Mouse (Mus musculus) lung, postnatal 36 days (tissue): ENCODE data around the gene Cisd1.

ENCODE experiments used
- DNase-seq: peaks from one replicate; pipeline ENCODE4 v3.0.0; 2022; ENCODE audit warnings: mixed read lengths

Cisd1 gene

DNA sequence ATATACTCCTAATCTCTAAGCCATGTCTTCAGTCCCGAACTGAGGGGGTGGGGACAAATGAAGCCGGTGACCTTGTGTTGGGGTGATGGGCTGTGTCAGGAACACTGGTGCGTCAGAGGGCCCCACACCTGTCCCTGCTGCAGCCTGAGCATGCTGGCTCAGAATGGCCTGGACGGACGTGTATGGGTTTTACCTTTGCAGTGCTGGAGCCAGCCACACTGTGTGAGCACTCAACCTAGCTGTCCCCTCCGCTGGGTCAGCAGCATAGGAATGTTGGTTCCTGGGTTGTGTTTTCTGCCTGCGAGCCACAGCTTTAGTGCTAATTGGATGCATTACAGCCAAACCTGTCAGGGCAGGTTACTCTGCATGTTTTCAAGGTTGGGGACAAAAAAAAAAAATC lies 18.6 kb downstream of the Cisd1 start:
- no peak for DNase-seq

DNA sequence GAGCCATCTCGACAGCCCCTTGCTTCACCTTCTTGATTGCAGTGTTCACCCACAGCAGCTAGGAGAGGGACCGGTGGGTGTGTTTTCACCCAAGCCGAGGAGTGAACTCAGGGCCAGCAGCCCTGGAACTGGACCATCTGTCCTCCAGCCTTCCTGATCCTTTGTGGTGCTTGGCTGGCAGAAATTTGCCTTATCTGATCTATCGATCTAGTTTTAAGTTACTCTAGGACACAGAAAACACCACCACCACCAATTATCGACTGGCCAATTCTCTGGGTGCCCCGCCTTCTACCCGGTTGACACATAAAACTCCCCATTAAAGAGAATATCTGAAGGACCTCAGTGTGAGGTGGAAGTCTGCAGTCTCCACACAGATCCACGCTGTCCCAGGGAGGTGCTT lies 21.1 kb downstream of the Cisd1 start:
- no peak for DNase-seq

DNA sequence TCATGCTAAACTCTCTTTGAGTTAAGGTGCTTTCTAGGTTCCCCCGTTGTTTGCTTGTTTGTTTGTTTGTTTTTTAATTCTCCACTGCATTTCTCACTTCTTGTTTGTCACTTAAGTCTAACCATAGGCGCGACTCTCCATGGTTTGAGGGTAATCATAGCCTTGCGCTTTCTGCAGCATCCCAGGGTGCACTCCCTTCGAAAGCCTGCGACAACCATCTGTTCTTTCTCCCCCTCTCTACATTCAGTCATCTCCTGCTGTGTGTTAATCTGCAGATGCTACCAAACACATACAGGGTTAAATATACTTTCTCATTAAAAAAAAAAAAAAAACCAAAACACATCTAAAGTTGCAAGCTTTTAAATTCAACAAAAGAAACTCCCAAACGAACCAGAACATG lies 28.3 kb downstream of the Cisd1 start:
- DNase-seq = no peak

DNA sequence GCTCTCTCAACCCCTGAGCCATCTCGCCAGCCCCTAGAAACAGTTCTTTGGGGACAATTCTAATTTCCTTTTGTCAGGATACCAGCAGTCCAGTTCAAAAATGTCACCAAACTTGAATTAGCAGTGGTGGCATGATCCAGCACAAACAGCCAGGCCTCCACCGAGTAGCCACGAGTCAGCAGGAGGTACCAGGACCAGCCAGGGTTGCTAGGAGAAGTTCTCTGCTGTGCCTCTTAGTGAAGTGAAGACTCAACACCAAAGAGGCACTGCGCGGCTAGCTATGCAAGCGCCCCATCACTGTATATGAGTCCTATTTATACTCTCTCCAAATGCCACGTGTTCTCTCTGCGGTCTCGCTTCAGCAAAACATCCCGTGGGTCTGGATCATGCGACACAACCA lies 28.7 kb downstream of the Cisd1 start:
- DNase-seq = no peak

DNA sequence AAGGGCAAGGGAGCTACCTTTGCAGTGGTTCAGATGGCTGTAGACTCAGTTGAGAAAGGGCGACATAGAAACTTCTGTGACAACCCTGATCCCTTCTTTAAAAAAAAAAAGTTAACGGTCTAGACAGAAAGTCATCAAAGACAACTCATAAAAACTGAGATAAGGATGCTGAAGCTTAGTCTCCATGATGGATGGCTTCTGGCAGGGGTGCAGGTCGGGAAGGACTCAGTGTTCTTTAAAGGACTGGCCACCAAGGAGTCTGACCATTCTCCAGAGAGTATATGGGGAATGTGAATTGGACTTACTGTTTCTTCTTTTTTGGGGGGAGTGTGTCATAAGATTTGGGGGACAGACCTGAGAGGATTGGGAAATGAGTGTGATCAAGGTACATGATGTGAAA lies 30.2 kb downstream of the Cisd1 start:
- DNase-seq = no peak

DNA sequence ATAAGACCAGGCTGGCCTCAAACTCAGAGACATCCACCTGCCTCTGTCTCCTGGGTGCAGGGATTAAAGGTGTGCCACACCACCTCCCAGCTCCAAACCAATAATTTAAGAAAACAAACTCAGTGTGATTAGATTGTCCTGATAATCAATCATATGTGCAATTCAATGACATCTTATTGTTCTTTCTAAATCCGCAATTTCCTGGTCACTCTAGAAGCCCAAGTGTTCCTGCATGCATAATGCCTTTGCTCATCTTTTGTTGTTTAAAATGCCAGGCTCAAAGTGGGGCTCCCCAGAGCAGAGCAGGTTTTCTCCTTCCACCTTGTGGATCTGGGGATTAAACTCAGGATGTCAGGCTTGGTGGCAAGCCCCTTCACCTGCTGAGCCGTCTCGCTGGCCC lies 34.5 kb downstream of the Cisd1 start:
- DNase-seq = no peak

DNA sequence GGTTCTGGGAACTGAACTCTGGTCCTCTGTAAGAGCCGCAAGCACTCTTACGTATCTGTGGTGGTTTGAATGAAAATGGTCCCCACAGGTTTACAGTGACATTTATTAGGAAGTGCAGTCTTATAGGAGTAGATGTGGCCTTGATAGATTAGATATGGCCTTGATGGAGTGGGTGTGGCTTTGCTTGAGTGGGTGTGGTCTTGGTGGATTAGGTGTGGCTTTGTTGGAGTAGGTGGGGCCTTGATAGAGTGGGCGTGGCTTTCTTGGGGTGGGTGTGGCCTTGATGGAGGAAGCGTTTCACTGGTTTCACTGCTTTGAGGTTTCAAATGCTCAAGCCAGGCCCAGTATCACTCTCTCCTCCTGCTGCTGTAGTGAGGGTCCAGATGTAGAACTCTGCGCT lies 36.6 kb downstream of the Cisd1 start:
- DNase-seq = no peak

DNA sequence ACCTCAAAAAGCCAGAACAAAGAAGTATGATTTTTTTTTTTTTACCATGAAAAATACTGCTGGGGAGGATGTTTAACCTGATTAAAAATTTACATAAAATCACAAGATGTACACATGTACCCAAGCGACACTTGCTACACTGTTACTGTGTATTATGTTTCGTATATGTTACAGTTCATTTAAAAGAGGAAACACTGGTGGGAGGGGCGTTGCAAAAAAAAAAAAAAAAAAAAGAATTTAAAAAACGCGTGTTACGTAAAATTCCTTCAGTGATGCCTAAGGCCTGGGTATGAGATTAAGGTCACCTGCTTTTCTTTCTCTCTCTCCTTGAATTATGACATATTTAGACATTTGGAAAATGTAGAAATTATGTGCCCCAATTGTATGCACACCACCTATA lies 38.0 kb downstream of the Cisd1 start:
- no peak for DNase-seq

DNA sequence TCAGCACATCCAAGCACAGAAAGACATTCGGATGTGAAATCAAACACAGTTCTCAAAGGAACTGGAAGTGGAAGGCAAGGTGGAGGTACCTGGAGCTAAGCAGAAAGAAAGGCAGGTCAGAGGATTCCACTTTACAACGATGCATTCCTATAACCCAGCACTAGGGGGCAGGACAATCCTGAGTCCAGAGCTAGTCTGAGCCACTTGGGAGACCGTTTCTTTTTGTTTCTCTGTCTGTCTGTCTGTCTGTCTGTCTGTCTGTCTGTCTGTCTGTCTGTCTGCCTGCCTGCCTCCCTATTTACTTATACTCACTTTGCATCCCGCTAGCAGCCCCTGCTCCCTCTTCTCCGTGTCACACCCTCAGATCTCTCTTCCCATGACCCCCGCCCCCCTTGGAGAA lies 38.6 kb downstream of the Cisd1 start:
- peak; percentile 58 for DNase-seq

DNA sequence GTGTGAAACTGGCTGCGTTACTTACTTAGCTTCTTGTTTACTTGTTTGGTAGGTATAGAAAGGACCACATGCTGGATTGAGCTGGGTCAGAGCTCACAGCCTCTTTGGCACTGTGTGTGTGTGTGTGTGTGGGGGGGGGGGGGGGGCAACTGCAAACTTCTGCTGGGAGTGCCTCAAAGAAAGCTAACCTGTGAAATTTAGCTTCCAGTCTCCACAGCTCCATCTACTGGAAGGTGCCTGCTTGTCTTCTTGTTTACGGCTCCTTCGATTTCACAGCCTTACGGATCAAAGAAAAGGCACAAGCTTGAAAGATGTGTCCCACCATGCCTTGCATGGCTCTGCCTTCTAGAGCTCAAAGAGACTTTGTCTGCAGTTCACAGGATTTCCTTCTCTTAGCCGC lies 42.3 kb downstream of the Cisd1 start:
- DNase-seq = peak; percentile 53

DNA sequence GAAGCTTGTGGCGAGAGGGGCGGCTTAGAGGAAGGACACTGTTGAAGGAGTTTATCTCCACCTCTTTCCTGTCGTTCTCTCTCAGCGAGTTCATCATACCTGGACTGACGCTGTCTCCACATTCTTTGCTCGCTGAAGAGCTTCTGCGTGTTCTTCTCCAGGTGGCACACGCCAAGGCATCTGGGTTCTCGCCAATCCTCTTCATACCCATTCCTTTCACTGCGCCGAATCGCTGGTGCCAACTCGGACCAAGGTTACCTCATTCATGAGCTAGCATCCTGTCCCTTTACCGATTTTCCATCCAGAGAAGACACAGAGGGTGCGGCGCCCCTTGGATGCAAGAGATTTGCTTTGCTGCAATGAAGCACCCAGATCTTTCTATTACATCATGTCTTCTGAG lies 44.6 kb downstream of the Cisd1 start:
- no peak for DNase-seq

DNA sequence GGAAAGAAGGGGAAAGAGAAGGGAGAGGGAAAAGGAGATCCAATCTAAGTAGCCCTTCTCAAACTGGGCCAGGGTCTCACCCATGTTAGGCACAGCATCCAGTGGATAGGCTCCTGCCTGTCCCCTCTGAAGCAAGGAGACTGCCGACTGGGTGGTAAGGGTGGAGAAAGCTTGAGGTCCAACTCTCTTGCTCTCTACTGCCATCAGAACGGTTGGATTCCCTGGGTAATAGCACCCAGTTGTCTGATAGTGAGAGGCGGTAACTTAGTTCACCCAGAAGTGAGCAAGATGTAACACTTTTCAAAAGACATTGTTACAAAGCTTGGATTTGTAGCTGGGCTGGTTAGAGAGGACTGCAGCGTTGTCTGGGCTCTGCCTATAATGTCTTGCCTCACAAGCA lies 51.5 kb downstream of the Cisd1 start:
- no peak for DNase-seq

DNA sequence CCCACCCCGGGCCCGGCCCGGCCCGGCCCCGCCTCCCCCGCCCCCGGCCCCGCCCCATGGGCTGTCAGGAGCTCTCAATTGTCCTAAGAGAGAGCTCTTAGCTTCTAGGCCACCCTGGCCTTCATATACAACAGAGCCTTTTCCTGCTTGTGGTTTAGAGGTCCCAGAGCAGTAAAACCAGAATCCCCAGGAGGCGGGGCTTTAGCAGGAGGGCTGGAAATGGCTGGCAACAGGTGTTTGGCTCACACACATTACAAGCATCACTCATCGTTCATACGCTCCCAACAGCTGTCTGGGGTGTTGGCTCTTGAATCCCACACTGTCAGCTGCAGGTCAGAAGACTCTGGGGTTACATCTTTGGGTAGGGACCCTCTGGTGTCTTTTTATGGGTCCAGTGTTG lies 52.5 kb downstream of the Cisd1 start:
- DNase-seq = peak; percentile 21

DNA sequence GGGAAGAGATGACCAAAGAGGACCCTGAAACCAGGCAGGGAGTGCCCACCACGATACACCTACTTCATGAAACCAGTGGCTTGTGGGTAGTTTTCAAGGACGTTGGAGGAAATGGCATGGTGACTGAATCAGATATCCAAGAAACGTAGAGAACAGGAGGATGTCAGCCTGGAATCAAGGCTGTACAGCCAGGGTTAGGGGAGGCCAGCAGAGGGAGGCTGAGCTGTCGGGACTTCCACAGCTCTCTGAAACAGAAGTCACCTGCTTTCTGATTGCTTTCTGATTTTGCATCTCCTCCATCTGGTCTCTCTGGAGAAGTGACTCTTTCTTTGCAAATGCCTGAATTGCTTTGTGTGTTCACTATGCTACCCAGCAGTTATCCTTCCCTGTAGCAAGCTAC lies 53.0 kb downstream of the Cisd1 start:
- no peak for DNase-seq

DNA sequence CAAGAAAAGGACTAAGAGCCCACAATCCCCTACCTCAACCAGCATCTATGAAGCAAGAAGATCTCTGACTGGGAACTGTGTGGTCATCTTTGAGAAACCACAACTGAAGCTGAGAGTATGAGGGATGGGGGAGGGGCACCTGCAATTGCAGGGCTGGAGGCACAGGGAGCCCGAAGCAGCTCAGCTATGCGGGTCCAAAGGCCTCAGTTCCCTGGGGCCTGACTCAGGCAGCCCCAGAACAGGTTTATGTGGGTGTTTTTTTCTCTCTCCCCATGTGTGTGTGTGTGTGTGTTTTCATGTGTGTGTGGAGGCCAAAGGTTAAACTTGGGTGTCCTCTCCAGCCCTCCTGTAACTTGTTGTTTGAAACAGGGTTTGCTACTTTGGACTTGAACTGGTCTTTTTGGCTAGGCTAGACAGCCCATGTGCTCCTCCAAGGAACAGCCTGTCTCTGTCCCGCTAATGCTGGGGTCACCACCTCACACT lies 53.5 kb downstream of the Cisd1 start:
- DNase-seq = no peak

DNA sequence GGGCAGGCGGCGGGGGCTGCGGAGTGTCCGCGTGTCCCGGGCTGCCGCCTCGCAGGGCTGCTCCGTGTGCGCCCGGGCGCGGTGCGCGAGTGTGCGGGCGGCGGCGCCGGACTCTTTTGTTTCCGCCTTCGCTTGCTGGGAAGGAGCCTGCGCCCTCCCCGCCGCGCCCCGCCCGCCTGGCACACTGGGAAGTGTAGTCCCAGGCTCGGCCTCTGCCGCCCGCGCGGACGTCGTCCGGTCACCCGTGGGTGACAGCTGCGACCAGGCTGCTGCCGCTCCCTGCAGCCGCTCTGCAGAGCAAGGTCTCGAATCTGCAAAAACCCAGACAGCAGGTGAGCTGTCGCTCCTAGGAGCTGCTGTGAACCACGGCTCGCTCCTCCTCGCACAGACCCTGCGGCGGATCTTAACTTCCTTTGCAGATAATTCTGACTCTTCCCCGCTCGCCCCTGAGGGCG lies 59.6 kb downstream of the Cisd1 start, which contains the start of gene Ube2d1:
TSS of gene Ube2d1 (minus strand) at position 137 of the 455 bp plus-strand sequence.
- peak; percentile 92 for DNase-seq

DNA sequence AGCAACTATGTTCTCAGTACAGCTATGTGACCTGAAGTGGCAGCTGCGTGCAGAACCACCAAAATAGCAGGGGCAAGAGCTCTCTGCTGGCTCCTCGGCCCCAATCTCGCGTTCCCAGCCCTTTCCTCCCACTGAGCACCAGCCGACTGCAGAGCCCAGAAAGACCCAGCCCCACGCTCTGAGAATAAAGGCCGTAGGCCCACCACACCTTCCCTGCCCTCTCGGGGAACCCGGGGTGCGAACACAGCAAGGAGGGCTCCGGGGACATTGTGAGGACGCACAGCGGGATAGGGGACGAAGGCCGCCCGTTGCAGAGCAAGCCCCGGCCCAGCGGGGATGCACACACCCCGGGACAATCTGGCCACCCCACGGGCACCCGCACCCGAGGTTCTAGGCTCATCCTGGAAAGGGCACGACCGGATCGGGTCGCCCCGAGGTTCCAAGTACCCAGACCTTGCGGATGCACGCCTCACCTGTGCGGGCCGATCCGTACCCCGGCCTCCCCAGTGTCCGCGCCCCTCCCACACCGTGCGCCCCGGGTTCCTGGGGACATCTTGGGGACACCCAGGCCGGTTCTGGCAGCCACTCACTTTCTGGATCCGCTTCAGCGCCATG lies 60.1 kb downstream of the Cisd1 start:
- no peak for DNase-seq

DNA sequence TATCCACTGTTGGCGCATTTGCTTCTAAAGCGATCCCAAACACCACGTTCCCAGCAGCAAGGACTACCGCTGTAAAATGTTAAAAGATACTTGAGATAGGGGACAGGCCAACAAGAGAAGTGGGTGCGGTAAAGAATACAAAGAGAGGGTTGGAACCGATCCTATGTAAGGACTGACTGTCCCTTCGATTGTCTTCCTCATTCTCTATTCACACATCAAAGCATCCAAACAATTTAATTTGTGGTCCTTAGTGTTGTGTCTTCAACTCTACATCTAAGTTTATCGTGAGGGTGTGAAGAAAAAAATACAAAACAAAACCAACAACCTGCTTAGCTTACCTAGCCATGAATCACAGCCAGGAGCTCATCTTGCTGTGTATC lies 60.6 kb downstream of the Cisd1 start:
- DNase-seq = no peak
